8 mouse cellular contexts compared by ENCODE assay signal in genomic region chr6:143115011-143115445, GRCm38 (mm10). TPM values are rescaled to one million over a fixed set of nuclear protein-coding genes. Genes with fewer than 3 reads are reported as not detected.
DNase-seq lines count a peak whose midpoint lies in the region; ATAC-seq lines count a peak whose summit lies in the region.

No protein-coding gene starts in this region.

- H3K9me3 ChIP-seq in forebrain, embryonic 10.5 days: no peaks in the 10 kb centered on the region; the same call in 1 of the 2 replicates
- H3K9me3 ChIP-seq in forebrain, embryonic 13.5 days (replicated peaks): no peaks in the 10 kb centered on the region
- no peaks in the 10 kb centered on the region for H3K9me3 ChIP-seq in hindbrain, embryonic 10.5 days

- 0 out of 2 replicates have a peak overlapping the region, but pooled peaks have one; percentile 2 for H3K27ac ChIP-seq in forebrain, embryonic 10.5 days
- no peak overlapping the region for H3K27ac ChIP-seq in forebrain, embryonic 13.5 days
- H3K27ac ChIP-seq in hindbrain, embryonic 10.5 days: no peak overlapping the region

- H3K36me3 ChIP-seq in forebrain, embryonic 10.5 days (replicated peaks): no peaks in the 10 kb centered on the region
- H3K36me3 ChIP-seq in forebrain, embryonic 13.5 days (ENCODE audit: poor library complexity, severe bottlenecking): no peaks in the 10 kb centered on the region
- no peaks in the 10 kb centered on the region for H3K36me3 ChIP-seq in hindbrain, embryonic 10.5 days

- H3K9ac ChIP-seq in forebrain, embryonic 13.5 days: no peak overlapping the region

- intact Hi-C loops in left cerebral cortex, postnatal 36 days (cut with DNase I): no loop called here

- no peaks in the 10 kb centered on the region for H3K27me3 ChIP-seq in forebrain, embryonic 10.5 days (ENCODE audit: poor library complexity, severe bottlenecking)
- H3K27me3 ChIP-seq in forebrain, embryonic 13.5 days: no peaks in the 10 kb centered on the region
- no peaks in the 10 kb centered on the region for H3K27me3 ChIP-seq in hindbrain, embryonic 10.5 days (ENCODE audit: insufficient read depth, poor library complexity, severe bottlenecking)

- WGBS in forebrain, embryonic 10.5 days: 75% methylated on average over 9 of the region's 9 CpGs
- 75% methylated on average over 9 of the region's 9 CpGs for WGBS in forebrain, embryonic 13.5 days
- WGBS in large intestine, adult 2 months: 25% methylated on average over 9 of the region's 9 CpGs
- WGBS in hindbrain, embryonic 10.5 days: 69% methylated on average over 9 of the region's 9 CpGs

- H3K4me2 ChIP-seq in forebrain, embryonic 13.5 days: no peak overlapping the region

- H3K4me3 ChIP-seq in forebrain, embryonic 10.5 days: no peak overlapping the region
- no peak overlapping the region for H3K4me3 ChIP-seq in forebrain, embryonic 13.5 days
- H3K4me3 ChIP-seq in hindbrain, embryonic 10.5 days: no peak overlapping the region

- H3K4me1 ChIP-seq in forebrain, embryonic 10.5 days: peaks cover 7% of the 10 kb centered on the region
- H3K4me1 ChIP-seq in forebrain, embryonic 13.5 days: no peaks in the 10 kb centered on the region
- peaks cover 10% of the 10 kb centered on the region for H3K4me1 ChIP-seq in hindbrain, embryonic 10.5 days (replicated peaks)

- DNase-seq in forebrain, embryonic 10.5 days (ENCODE audit: extremely low spot score, low spot score): no peak
- peak; percentile 54 for DNase-seq in large intestine, adult 2 months (ENCODE audit: low read depth, low spot score)
- DNase-seq in spleen, adult 18-20 months: peak; percentile 30 to 31
- DNase-seq in retina, postnatal 1 day: no peak
- DNase-seq in left cerebral cortex, postnatal 36 days (ENCODE audit: low spot score in 2 of 2): no peak
- DNase-seq in hindbrain, embryonic 10.5 days (ENCODE audit: low spot score): no peak

- no peak for ATAC-seq in forebrain, embryonic 13.5 days
- peak; percentile 89 for ATAC-seq in common myeloid progenitor, adult 5-6 weeks (replicated peaks; ENCODE audit: low read depth, poor library complexity, severe bottlenecking)

RNA-seq across cellular contexts. Expression of gene C2cd5, which starts 15.1 kb away (rescaled TPM):
- 32.1 and 33.0 TPM in 2 replicates for polyA plus RNA-seq in forebrain, embryonic 10.5 days (2016; fragmentation: Nextera tagmentation; extraction: Ambion mirVana)
- polyA plus RNA-seq in forebrain, embryonic 13.5 days (2015; fragmentation: Nextera tagmentation; extraction: Ambion mirVana): 37.1 and 40.0 TPM in 2 replicates
- total RNA-seq in common myeloid progenitor, adult 5-6 weeks (2017): 33.8 and 38.7 TPM in 2 replicates
- polyA plus RNA-seq in large intestine, adult 2 months (2012; rRNA removed): 14.5 and 17.4 TPM in 2 replicates
- 100 to 1,000 TPM in 1 of 2 experiments, 10 to 100 TPM in 1; 75.8 to 109 TPM for total RNA-seq in left cerebral cortex, postnatal 36 days (2021)
- polyA plus RNA-seq in hindbrain, embryonic 10.5 days (2016; fragmentation: Nextera tagmentation; extraction: Ambion mirVana): 35.3 and 37.4 TPM in 2 replicates

RNA-seq across cellular contexts. Expression of gene Etnk1, which starts 52.0 kb away (rescaled TPM):
- 20.6 and 21.0 TPM in 2 replicates for polyA plus RNA-seq in forebrain, embryonic 10.5 days (2016; fragmentation: Nextera tagmentation; extraction: Ambion mirVana)
- polyA plus RNA-seq in forebrain, embryonic 13.5 days (2015; fragmentation: Nextera tagmentation; extraction: Ambion mirVana): 22.6 and 24.7 TPM in 2 replicates
- total RNA-seq in common myeloid progenitor, adult 5-6 weeks (2017): 87.9 and 104 TPM in 2 replicates
- polyA plus RNA-seq in large intestine, adult 2 months (2012; rRNA removed): 18.5 and 24.0 TPM in 2 replicates
- total RNA-seq in left cerebral cortex, postnatal 36 days (2021): 100 to 1,000 TPM; 167 to 193 TPM
- polyA plus RNA-seq in hindbrain, embryonic 10.5 days (2016; fragmentation: Nextera tagmentation; extraction: Ambion mirVana): 19.7 and 22.9 TPM in 2 replicates

Comparison
In these comparisons a context has a peak if more than half of its experiments do, and no peak if none do; other contexts are left out.
1. DNase-seq: peak in large intestine, adult 2 months (single experiment) and spleen, adult 18-20 months (2 of 2); none in forebrain, embryonic 10.5 days (single experiment), retina, postnatal 1 day (single experiment), left cerebral cortex, postnatal 36 days (0 of 2) and hindbrain, embryonic 10.5 days (single experiment).